Mouse (Mus musculus): ENCODE results near the gene Acot7. TPM values are rescaled to one million over a fixed set of nuclear protein-coding genes. Genes with fewer than 3 reads are reported as not detected.

Acot7 gene
- polyA plus RNA-seq, 1 experiment: 0.51 TPM

DNA sequence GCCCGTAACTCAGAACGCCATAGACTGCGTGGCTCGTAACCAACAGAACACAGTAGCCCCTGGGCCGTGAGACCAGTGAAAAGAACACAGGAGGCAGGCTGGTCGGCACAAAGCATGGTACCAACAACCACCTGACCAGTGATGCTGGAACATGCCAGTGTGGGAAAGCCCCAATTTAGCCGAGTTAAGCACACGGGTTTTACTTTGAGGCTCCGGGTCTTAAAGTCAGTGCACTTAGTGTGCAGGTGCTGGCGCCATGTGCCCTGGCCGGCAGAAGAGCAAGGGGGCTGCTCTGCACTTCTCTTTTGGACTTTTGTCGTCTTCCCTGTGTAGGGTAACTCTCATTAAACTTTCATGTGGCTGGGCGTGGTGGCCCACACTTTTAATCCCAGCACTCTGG, 92.0 kb downstream of the Acot7 start:
- TF ChIP-seq TAL1 (IDR thresholded peaks at IDR 0.05; ENCODE audit: low read length) (no peak), GATA1 (IDR thresholded peaks at IDR 0.05; ENCODE audit: low read length) (no peak)
- peaks cover 28% of the 10 kb centered on the region for H3K27me3 ChIP-seq (ENCODE audit: control insufficient read depth)
- peaks cover 2% of the 10 kb centered on the region; the same call in 1 of the 2 replicates for H3K36me3 ChIP-seq (ENCODE audit: control insufficient read depth)
- peaks cover under 1% of the 10 kb centered on the region for H3K4me1 ChIP-seq (ENCODE audit: control insufficient read depth)
- no peak overlapping the region for H3K4me3 ChIP-seq (replicated peaks)
- H3K9me3 ChIP-seq (ENCODE audit: control insufficient read depth, low read length): no peaks in the 10 kb centered on the region

DNA sequence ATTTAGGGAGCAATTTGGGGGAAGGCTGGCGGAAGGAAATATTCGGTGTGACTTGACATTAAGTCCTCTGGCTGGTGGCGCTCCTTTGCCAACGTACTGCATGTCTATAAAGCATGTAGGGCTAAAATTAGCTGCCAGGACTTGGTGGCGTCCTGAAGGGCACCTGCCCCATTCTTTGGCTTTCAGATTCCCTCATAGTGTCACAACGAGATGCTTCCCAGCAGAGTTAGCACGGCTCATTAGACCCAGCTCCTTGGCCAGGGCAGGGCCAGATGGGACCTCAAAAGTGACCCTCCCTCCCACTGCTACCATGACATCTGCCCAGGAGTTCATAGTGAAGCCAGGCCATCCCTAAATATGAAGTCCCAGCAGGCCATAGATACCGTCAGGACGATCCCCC, 92.7 kb downstream of the Acot7 start:
- H3K36me3 ChIP-seq (ENCODE audit: control insufficient read depth): peaks cover 2% of the 10 kb centered on the region; the same call in 1 of the 2 replicates
- H3K9me3 ChIP-seq (ENCODE audit: control insufficient read depth, low read length): no peaks in the 10 kb centered on the region
- H3K27me3 ChIP-seq (ENCODE audit: control insufficient read depth): peaks cover 34% of the 10 kb centered on the region
- H3K4me1 ChIP-seq (ENCODE audit: control insufficient read depth): no peaks in the 10 kb centered on the region; the same call in none of the 2 replicates
- TF ChIP-seq GATA1 (IDR thresholded peaks at IDR 0.05; ENCODE audit: low read length): no peak
- TF ChIP-seq TAL1 (IDR thresholded peaks at IDR 0.05; ENCODE audit: low read length): no peak
- no peak overlapping the region for H3K4me3 ChIP-seq (replicated peaks)

DNA sequence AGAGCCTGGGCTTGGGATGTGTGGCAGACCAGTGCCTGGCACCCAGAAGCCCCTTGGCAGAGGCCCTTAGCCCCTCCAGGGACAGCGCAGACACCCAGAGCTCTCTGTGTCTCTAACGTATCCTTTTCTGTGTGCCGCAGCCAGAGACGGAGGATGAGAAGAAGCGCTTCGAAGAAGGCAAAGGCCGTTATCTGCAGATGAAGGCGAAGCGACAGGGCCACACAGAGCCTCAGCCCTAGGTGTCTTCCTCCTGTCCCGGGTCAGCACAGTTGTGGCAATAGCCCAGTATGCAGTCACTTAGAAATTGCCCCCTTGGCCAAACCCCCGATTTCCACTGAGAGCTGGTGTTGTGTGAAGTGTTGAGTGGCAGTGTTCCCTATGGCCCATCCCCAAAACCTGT, 93.4 kb downstream of the Acot7 start:
- Histone ChIP-seq H3K4me3 (replicated peaks) (no peak overlapping the region), H3K4me1 (ENCODE audit: control insufficient read depth) (no peaks in the 10 kb centered on the region; the same call in none of the 2 replicates), H3K9me3 (ENCODE audit: control insufficient read depth, low read length) (no peaks in the 10 kb centered on the region), H3K36me3 (ENCODE audit: control insufficient read depth) (peaks cover 2% of the 10 kb centered on the region; the same call in 1 of the 2 replicates), H3K27me3 (ENCODE audit: control insufficient read depth) (peaks cover 42% of the 10 kb centered on the region)
- no peak for TF ChIP-seq TAL1 (IDR thresholded peaks at IDR 0.05; ENCODE audit: low read length)
- TF ChIP-seq GATA1 (IDR thresholded peaks at IDR 0.05; ENCODE audit: low read length): no peak

DNA sequence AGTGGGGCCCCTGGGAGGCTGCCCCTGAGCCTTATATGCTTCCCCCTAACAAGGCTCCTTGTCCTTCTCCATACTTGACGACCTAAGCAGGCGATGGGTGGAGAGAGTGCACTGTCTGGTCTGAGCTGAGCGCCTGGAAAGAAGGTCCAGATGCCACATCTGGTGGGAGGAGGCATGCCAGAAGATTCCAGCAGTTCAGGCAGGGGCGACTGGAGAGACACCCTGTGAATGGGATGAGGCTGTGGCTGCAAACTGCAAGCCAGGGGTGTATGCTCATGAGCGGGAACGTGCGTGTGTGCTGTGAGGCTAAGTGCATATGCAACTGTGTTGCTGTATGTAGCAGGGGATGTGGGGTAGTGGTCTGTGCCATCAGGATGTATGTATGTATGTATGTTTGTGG, 94.1 kb downstream of the Acot7 start:
- no peak overlapping the region for H3K4me3 ChIP-seq (replicated peaks)
- no peak for TF ChIP-seq TAL1 (IDR thresholded peaks at IDR 0.05; ENCODE audit: low read length)
- no peak for TF ChIP-seq GATA1 (IDR thresholded peaks at IDR 0.05; ENCODE audit: low read length)
- peaks cover 47% of the 10 kb centered on the region for H3K27me3 ChIP-seq (ENCODE audit: control insufficient read depth)

DNA sequence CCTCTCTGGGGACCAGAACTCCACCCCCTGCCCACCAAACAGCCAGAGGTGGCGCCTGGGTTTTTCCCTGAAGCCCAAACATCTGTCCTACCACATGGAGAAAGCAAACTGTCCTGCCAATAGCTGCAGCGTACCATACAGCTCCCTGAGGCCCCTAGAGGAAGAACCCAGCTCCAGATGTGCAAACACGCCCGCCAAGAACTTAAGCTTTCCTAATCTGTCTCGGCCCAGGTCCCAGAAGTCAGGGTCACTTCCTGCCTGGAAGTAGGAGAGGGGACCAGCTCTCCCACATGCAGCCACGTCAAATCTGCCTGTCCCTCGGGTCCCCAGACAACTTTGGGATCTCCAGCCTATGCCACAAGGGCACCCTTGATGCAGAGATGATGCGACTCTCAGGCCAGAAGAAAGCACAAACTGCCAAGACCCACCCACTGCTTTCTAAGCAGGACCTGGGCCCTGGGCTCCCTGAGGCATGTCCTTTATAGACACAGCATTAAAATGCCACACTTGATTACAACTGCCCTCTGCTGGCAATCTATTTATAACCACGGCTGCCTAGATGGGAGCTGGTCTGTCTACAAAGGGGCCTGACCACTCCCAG, 94.6 kb downstream of the Acot7 start:
- Histone ChIP-seq H3K36me3 (ENCODE audit: control insufficient read depth) (peaks cover 2% of the 10 kb centered on the region; the same call in 1 of the 2 replicates), H3K9me3 (ENCODE audit: control insufficient read depth, low read length) (no peaks in the 10 kb centered on the region), H3K4me1 (ENCODE audit: control insufficient read depth) (no peaks in the 10 kb centered on the region; the same call in none of the 2 replicates), H3K27me3 (ENCODE audit: control insufficient read depth) (peaks cover 50% of the 10 kb centered on the region), H3K4me3 (replicated peaks) (no peak overlapping the region)
- TF ChIP-seq TAL1 (IDR thresholded peaks at IDR 0.05; ENCODE audit: low read length) (no peak), GATA1 (IDR thresholded peaks at IDR 0.05; ENCODE audit: low read length) (no peak)

More for the DNA sequence above, 94.1 kb downstream of the Acot7 start:
- Histone ChIP-seq H3K9me3 (ENCODE audit: control insufficient read depth, low read length) (no peaks in the 10 kb centered on the region), H3K36me3 (ENCODE audit: control insufficient read depth) (peaks cover 2% of the 10 kb centered on the region; the same call in 1 of the 2 replicates), H3K4me1 (ENCODE audit: control insufficient read depth) (no peaks in the 10 kb centered on the region; the same call in none of the 2 replicates)

DNA sequence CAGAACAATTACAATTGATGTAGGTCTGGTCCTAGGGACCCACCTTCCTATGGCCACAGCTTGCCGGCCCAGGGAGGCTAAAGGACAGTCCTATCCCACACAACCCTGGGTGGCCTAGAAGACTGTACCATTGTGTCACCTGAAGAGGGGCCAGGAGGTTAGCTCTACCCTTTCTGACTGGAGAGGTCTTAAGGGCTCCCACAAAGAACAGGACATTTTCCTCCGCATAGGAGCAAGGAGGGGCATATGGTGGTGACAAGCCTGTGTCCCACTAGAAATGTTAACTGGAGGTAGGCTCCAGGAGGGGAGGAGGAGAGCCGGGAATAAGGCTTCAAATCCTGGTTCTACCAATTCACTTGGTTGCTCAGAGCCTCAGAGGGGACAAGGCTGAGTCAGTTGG, 95.3 kb downstream of the Acot7 start:
- TF ChIP-seq GATA1 (IDR thresholded peaks at IDR 0.05; ENCODE audit: low read length) (no peak), TAL1 (IDR thresholded peaks at IDR 0.05; ENCODE audit: low read length) (no peak)
- Histone ChIP-seq H3K4me1 (ENCODE audit: control insufficient read depth) (no peaks in the 10 kb centered on the region; the same call in 1 of the 2 replicates), H3K27me3 (ENCODE audit: control insufficient read depth) (peaks cover 50% of the 10 kb centered on the region), H3K4me3 (replicated peaks) (no peak overlapping the region), H3K9me3 (ENCODE audit: control insufficient read depth, low read length) (no peaks in the 10 kb centered on the region), H3K36me3 (ENCODE audit: control insufficient read depth) (peaks cover 2% of the 10 kb centered on the region; the same call in 1 of the 2 replicates)

DNA sequence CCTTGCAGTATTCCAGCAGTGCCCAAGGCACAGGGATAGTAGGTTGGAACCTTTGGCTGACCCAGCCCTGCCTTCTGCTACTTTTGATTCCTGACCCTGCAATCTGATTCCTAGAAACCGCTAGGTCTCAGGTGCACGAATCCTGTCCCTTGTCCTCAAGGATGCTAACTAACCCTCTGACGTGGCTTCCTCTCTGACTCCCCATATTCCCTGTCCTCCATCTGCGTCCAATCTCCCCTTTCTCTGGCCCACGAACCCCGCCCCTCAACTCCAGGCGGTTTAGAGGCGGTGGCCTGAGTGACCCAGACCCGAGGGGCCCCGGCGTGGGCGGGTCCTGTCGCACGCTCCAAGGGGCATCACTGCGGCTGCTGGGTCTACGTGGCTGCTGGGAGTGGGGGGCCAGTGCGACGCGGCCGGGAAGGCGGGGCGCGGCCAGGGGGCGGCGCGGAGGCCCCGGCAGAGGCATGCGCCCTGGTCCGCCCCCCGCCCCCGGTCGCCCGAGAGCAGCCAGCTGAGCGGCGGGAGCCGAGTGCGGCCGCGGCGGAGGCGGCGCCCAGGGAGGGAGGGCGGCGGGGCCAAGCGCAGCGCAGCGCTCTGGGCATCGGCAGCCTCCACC, 95.8 kb downstream of the Acot7 start, which contains the start of gene Gpr153:
Gene Gpr153, plus strand, starts transcription at position 612 of the 616 bp plus-strand sequence.
- H3K27me3 ChIP-seq (ENCODE audit: control insufficient read depth): peaks cover 50% of the 10 kb centered on the region
- no peak for TF ChIP-seq TAL1 (IDR thresholded peaks at IDR 0.05; ENCODE audit: low read length)
- TF ChIP-seq GATA1 (IDR thresholded peaks at IDR 0.05; ENCODE audit: low read length): no peak

DNA sequence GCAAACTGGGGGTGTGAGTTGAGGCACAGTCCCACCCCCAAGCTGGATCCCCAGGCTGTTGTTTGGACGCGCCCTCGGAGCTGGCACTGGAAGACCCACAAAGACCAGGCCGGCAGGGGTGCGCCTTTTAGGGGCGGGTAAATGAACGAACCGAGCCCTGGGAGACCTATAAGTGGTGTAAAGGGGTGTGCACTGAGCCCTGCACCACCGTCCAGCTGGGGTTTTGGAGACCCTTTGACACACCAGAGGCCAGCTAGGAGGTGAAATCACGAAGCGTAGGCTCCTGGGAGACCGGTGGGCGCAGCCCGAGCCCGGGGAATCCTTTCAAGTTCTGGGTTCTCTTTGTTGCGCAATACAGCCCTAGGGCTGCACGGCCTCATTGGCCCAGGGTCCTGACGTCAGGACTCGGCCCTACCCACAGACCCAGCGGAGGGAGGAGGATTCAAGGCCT, 96.8 kb downstream of the Acot7 start:
- Histone ChIP-seq H3K4me3 (replicated peaks) (peak overlapping the region; percentile 18), H3K9me3 (ENCODE audit: control insufficient read depth, low read length) (no peaks in the 10 kb centered on the region), H3K4me1 (ENCODE audit: control insufficient read depth) (no peaks in the 10 kb centered on the region; the same call in 1 of the 2 replicates), H3K27me3 (ENCODE audit: control insufficient read depth) (peaks cover 51% of the 10 kb centered on the region), H3K36me3 (ENCODE audit: control insufficient read depth) (no peaks in the 10 kb centered on the region)
- TF ChIP-seq TAL1 (IDR thresholded peaks at IDR 0.05; ENCODE audit: low read length) (no peak), GATA1 (IDR thresholded peaks at IDR 0.05; ENCODE audit: low read length) (no peak)

More for the DNA sequence above, 95.8 kb downstream of the Acot7 start, which contains the start of gene Gpr153:
- H3K9me3 ChIP-seq (ENCODE audit: control insufficient read depth, low read length): no peaks in the 10 kb centered on the region
- H3K4me3 ChIP-seq (replicated peaks): peak within 1 kb of the TSS; percentile 36
- H3K36me3 ChIP-seq (ENCODE audit: control insufficient read depth): no peaks in the 10 kb centered on the region
- H3K4me1 ChIP-seq (ENCODE audit: control insufficient read depth): no peaks in the 10 kb centered on the region; the same call in 1 of the 2 replicates
